Mouse (Mus musculus) testis, adult 2 months (tissue): ENCODE results near the gene Eefsec.

Experiments used
- CTCF ChIP-seq: fragments of 200-500 bp; IDR thresholded peaks from 2 replicates; pipeline ENCODE4 v1.5.1; 2012; ENCODE audit warnings: low read depth, mild to moderate bottlenecking, inconsistent platforms, low read length, moderate library complexity; ENCODE audit not compliant: control insufficient read depth, insufficient read depth, insufficient replicate concordance
- POLR2A ChIP-seq: fragments of 200-500 bp; IDR thresholded peaks from 2 replicates; pipeline ENCODE4 v1.6.1; 2012; ENCODE audit warnings: low read depth, mild to moderate bottlenecking, inconsistent platforms, low read length, moderate library complexity; ENCODE audit not compliant: control insufficient read depth

- TF ChIP-seq CTCF (no peak), POLR2A (no peak)
Observed at GRCm38 (mm10) chr6:88232221-88232620, 214.1 kb downstream of the Eefsec start.
